Mouse (Mus musculus): ENCODE results near the gene Hoxc13. TPM values are rescaled to one million over a fixed set of nuclear protein-coding genes. Genes with fewer than 3 reads are reported as not detected.

Gene Hoxc13
- total RNA-seq (2014; rRNA removed) = not detected in 2 replicates
- polyA plus RNA-seq (2015; fragmentation: Nextera tagmentation; extraction: Ambion mirVana) = not detected in 2 replicates

- DNase-seq (no peak), ATAC-seq (peak; percentile 27; the same call in 1 of the 2 replicates)
- no peaks in the 10 kb centered on the region for H3K4me1 ChIP-seq (ENCODE audit: insufficient read depth)
- H3K9ac ChIP-seq = no peak within 1 kb of the TSS
- WGBS = under 1% methylated on average over 82 of the region's 88 CpGs
- 0 out of 2 replicates have a peak within 1 kb of the TSS, but pooled peaks have one; percentile 3 for H3K4me3 ChIP-seq (ENCODE audit: low read depth, low read length)
- peaks cover 99% of the 10 kb centered on the region for H3K27me3 ChIP-seq (ENCODE audit: insufficient read depth, low read length)
- H3K36me3 ChIP-seq (ENCODE audit: insufficient read depth) = no peaks in the 10 kb centered on the region
- TF ChIP-seq CTCF (IDR thresholded peaks at IDR 0.05; ENCODE audit: low read depth) = no peak
- H3K27ac ChIP-seq (ENCODE audit: low read depth, low read length) = no peak within 1 kb of the TSS
- peak within 1 kb of the TSS; percentile 28 for H3K4me2 ChIP-seq (ENCODE audit: low read depth)
- H3K9me3 ChIP-seq (ENCODE audit: low read length) = no peaks in the 10 kb centered on the region
Measured at GRCm38 (mm10) chr15:102921053-102922011, at the start of gene Hoxc13. Gene Hoxc13, plus strand, starts transcription at chr15:102921103.

- ATAC-seq (no peak), DNase-seq (no peak)
- no peak overlapping the region for H3K9ac ChIP-seq
- no peak overlapping the region for H3K27ac ChIP-seq (ENCODE audit: low read depth, low read length)
- no peaks in the 10 kb centered on the region for H3K9me3 ChIP-seq (ENCODE audit: low read length)
- no peak for TF ChIP-seq CTCF (IDR thresholded peaks at IDR 0.05; ENCODE audit: low read depth)
- no peak overlapping the region for H3K4me3 ChIP-seq (ENCODE audit: low read depth, low read length)
- no peaks in the 10 kb centered on the region for H3K4me1 ChIP-seq (ENCODE audit: insufficient read depth)
- H3K27me3 ChIP-seq (ENCODE audit: insufficient read depth, low read length) = no peaks in the 10 kb centered on the region; the same call in 1 of the 2 replicates
- H3K36me3 ChIP-seq (ENCODE audit: insufficient read depth) = no peaks in the 10 kb centered on the region
- WGBS = 9% methylated on average over 1 of the region's 1 CpGs
- H3K4me2 ChIP-seq (ENCODE audit: low read depth) = no peak overlapping the region
Measured at GRCm38 (mm10) chr15:102885803-102886202, 35.1 kb upstream of the Hoxc13 start.

- no peaks in the 10 kb centered on the region for H3K4me1 ChIP-seq (ENCODE audit: insufficient read depth)
- H3K9ac ChIP-seq = no peak overlapping the region
- no peak for ATAC-seq
- H3K9me3 ChIP-seq (ENCODE audit: low read length) = no peaks in the 10 kb centered on the region
- WGBS = 85% methylated on average over 6 of the region's 6 CpGs
- DNase-seq = no peak
- H3K4me3 ChIP-seq (ENCODE audit: low read depth, low read length) = no peak overlapping the region
- H3K27ac ChIP-seq (ENCODE audit: low read depth, low read length) = no peak overlapping the region
- no peak overlapping the region for H3K4me2 ChIP-seq (ENCODE audit: low read depth)
- no peak for TF ChIP-seq CTCF (IDR thresholded peaks at IDR 0.05; ENCODE audit: low read depth)
- peaks cover 17% of the 10 kb centered on the region for H3K27me3 ChIP-seq (ENCODE audit: insufficient read depth, low read length)
- H3K36me3 ChIP-seq (ENCODE audit: insufficient read depth) = no peaks in the 10 kb centered on the region
Measured at GRCm38 (mm10) chr15:102895115-102895514, 25.8 kb upstream of the Hoxc13 start.

GRCm38 (mm10) chr15:102904946-102905345, 16.0 kb upstream of the Hoxc13 start:
- Histone ChIP-seq H3K4me3 (ENCODE audit: low read depth, low read length) (no peak overlapping the region), H3K27ac (ENCODE audit: low read depth, low read length) (no peak overlapping the region), H3K9ac (no peak overlapping the region), H3K4me1 (ENCODE audit: insufficient read depth) (no peaks in the 10 kb centered on the region), H3K27me3 (ENCODE audit: insufficient read depth, low read length) (peaks cover 79% of the 10 kb centered on the region), H3K4me2 (ENCODE audit: low read depth) (no peak overlapping the region), H3K36me3 (ENCODE audit: insufficient read depth) (no peaks in the 10 kb centered on the region), H3K9me3 (ENCODE audit: low read length) (no peaks in the 10 kb centered on the region)
- DNase-seq (no peak), ATAC-seq (no peak)
- WGBS = 68% methylated on average over 1 of the region's 1 CpGs
- no peak for TF ChIP-seq CTCF (IDR thresholded peaks at IDR 0.05; ENCODE audit: low read depth)

GRCm38 (mm10) chr15:102909536-102909935, 11.4 kb upstream of the Hoxc13 start:
- no peak overlapping the region for H3K27ac ChIP-seq (ENCODE audit: low read depth, low read length)
- no peaks in the 10 kb centered on the region for H3K4me1 ChIP-seq (ENCODE audit: insufficient read depth)
- TF ChIP-seq CTCF (IDR thresholded peaks at IDR 0.05; ENCODE audit: low read depth) = no peak
- ATAC-seq (no peak), DNase-seq (no peak)
- H3K4me3 ChIP-seq (ENCODE audit: low read depth, low read length) = no peak overlapping the region
- 1% methylated on average over 4 of the region's 4 CpGs for WGBS
- peaks cover 93% of the 10 kb centered on the region for H3K27me3 ChIP-seq (ENCODE audit: insufficient read depth, low read length)
- no peaks in the 10 kb centered on the region for H3K36me3 ChIP-seq (ENCODE audit: insufficient read depth)
- H3K9ac ChIP-seq = no peak overlapping the region
- no peaks in the 10 kb centered on the region for H3K9me3 ChIP-seq (ENCODE audit: low read length)
- H3K4me2 ChIP-seq (ENCODE audit: low read depth) = no peak overlapping the region

- Histone ChIP-seq H3K27me3 (ENCODE audit: insufficient read depth, low read length) (peaks cover 93% of the 10 kb centered on the region), H3K4me2 (ENCODE audit: low read depth) (no peak overlapping the region), H3K4me3 (ENCODE audit: low read depth, low read length) (no peak overlapping the region), H3K9me3 (ENCODE audit: low read length) (no peaks in the 10 kb centered on the region), H3K27ac (ENCODE audit: low read depth, low read length) (no peak overlapping the region), H3K9ac (no peak overlapping the region), H3K36me3 (ENCODE audit: insufficient read depth) (no peaks in the 10 kb centered on the region), H3K4me1 (ENCODE audit: insufficient read depth) (no peaks in the 10 kb centered on the region)
- 3% methylated on average over 18 of the region's 18 CpGs for WGBS
- no peak for TF ChIP-seq CTCF (IDR thresholded peaks at IDR 0.05; ENCODE audit: low read depth)
- DNase-seq (no peak), ATAC-seq (no peak)
Measured at GRCm38 (mm10) chr15:102910038-102910437, 10.9 kb upstream of the Hoxc13 start.

- H3K4me1 ChIP-seq (ENCODE audit: insufficient read depth) = no peaks in the 10 kb centered on the region
- no peak overlapping the region for H3K27ac ChIP-seq (ENCODE audit: low read depth, low read length)
- TF ChIP-seq CTCF (IDR thresholded peaks at IDR 0.05; ENCODE audit: low read depth) = no peak
- WGBS = 2% methylated on average over 22 of the region's 22 CpGs
- H3K4me2 ChIP-seq (ENCODE audit: low read depth) = no peak overlapping the region
- no peak overlapping the region for H3K9ac ChIP-seq
- H3K4me3 ChIP-seq (ENCODE audit: low read depth, low read length) = no peak overlapping the region
- ATAC-seq (no peak), DNase-seq (no peak)
- H3K9me3 ChIP-seq (ENCODE audit: low read length) = no peaks in the 10 kb centered on the region
- peaks cover 91% of the 10 kb centered on the region for H3K27me3 ChIP-seq (ENCODE audit: insufficient read depth, low read length)
- H3K36me3 ChIP-seq (ENCODE audit: insufficient read depth) = no peaks in the 10 kb centered on the region
Measured at GRCm38 (mm10) chr15:102910496-102911095, 10.3 kb upstream of the Hoxc13 start.

All from forebrain, postnatal 0 days (tissue).